Mouse (Mus musculus) adrenal gland, adult 2 months (tissue): Measurements from ENCODE around the gene Gls. TPM values are rescaled to one million over a fixed set of nuclear protein-coding genes. Genes with fewer than 3 reads are reported as not detected.

Source experiments
- DNase-seq: peaks from one replicate; pipeline ENCODE4 v3.0.0; 2021
- long read RNA-seq: library from polyadenylated mRNA; stranded (forward); transcript quantifications from one replicate; pipeline ENCODE4 v2.0.0, GENCODE M21; 2021
- polyA plus RNA-seq: library from polyadenylated mRNA; depleted of rRNA; stranded (reverse); fragments of >200 nt; gene quantifications from 2 replicates; pipeline ENCODE4 v1.2.3, GENCODE M21; 2012; rRNA removed
- total RNA-seq, 2 experiments: library from RNA; stranded (reverse); gene quantifications; 2 replicates each; pipeline ENCODE4 v1.2.3; 2021

The Gls gene
- total RNA-seq: 10 to 100 TPM; 69.1 to 94.1 TPM
- 14.2 TPM in 2 replicates for polyA plus RNA-seq
- long read RNA-seq, full-length matches to known transcripts: 26 of 38 reads
- long read RNA-seq, partial matches to known transcripts: 2 of 38 reads
- long read RNA-seq, other reads (novel, unspliced or antisense): 10 of 38 reads

DNA sequence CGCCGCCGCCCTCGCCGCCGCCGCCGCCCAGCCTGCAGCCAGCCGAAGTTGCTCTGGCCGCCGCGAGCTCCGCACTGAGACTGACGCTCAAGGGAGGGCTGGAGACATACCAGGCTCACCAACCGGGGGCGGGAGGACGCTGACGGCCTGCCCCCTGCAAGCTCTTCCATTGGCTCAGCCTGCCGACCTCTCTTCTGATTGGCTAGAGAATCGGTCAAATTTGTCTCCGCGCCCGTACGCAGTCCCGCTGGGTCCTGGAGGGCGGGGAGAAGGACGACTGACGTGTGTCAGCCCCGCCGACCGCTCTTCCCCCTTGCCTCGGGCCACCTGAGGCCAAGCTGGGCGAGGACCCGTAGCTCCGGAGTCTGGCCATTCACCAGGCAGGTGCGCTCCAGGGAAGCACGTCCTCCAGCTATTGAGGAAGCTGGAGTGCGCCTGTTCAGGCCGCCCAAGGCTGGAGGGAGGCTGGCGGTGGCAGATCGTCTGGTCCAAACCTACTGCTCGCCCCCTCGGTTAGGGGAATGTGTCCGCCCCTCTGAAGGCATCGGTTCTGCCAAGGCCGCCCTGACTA, at the start of gene Gls:
TSS of gene Gls (minus strand) at position 90 of the 571 bp plus-strand sequence.
- peak; percentile 99 for DNase-seq

DNA sequence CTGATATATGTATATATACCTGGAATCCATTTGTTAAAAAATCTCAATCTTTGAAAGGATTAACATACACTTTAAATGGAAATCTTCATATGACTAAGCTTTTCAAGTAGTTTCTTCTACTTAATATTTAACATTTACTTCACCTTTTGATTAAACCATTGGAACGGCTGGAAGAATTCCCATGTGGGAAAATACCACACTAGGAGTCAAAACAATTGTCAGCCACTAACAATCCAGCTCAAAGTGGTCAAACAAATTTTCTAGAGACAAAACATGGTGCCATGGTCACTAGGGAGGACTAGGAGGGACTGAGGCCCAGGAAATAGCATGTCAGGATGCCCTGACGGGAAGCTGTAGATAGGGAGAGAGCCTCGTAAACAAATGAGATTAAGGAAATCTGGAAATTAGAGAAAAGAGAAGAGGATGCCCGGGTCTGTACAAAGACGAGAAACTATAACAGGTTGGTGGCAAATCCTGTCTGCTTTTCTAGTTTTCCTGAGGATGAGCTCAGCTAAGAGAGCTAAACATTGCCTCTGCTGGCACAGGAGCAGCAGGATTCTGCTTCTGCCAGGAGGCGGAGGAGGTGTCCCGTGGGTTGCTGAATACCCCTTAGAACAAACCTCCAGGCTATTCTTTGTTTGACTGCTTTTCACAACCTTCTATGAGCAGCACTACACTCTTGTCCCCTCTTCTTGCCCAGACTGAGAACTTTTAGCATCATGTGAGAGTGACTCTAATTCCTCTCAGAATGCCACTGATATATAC, 47.0 kb upstream of the Gls start:
- no peak for DNase-seq

DNA sequence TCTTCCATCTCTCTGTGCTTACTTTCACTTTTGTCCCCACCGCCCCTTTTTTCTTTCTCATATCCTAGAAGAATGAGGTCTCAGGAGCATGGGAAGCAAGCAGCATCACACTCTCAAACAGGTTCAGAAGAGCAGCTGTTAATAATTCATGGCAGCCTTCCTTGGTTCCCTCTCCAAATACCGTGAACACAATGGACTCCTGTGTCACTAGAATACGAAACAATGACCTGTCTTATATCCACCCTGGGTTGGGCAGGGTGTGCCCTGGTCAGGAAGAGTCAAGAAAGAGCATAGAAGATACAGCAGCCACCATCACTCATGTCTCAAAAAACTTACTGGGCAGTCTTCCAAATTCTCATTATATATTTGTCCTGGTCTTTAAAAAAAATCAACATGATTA, 46.3 kb upstream of the Gls start:
- DNase-seq: no peak

GRCm38 (mm10) chr1:52278073-52278472, 45.0 kb upstream of the Gls start:
- no peak for DNase-seq

GRCm38 (mm10) chr1:52274210-52274609, 41.2 kb upstream of the Gls start:
- peak; percentile 38 for DNase-seq

DNA sequence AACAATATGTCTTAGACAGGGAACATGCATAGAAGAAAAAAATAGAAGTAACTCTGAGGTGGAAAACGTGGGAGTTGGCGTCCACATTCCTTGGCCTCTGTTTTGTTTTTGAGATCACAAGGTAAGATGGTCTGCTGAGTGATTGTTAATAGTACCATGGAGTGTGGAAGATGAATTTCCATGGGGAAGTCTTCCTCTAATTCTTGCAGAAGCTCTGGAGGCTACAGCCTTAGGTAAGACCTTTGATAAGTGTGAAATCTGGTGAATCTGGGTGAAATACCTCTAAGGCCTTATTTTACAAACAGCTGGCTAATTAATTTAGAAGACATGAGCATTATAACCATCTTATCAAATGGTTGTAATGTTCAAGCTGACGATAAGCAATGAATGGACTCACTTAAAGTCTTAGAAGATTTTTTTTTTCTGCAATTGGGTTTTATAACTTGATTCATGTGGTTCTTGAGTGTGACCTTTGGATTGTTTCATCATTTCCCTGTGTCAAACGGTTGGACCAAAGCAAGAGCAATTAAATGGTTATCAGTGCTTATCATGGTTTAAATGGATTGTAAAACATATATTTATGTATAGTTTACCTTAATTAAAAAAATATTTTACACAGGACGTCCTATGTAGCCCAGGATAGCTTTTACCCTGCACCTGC, 39.1 kb upstream of the Gls start:
- DNase-seq: no peak

- peak; percentile 71 for DNase-seq
These were observed 37.3 kb upstream of the Gls start for GRCm38 (mm10) chr1:52270354-52270753.

DNA sequence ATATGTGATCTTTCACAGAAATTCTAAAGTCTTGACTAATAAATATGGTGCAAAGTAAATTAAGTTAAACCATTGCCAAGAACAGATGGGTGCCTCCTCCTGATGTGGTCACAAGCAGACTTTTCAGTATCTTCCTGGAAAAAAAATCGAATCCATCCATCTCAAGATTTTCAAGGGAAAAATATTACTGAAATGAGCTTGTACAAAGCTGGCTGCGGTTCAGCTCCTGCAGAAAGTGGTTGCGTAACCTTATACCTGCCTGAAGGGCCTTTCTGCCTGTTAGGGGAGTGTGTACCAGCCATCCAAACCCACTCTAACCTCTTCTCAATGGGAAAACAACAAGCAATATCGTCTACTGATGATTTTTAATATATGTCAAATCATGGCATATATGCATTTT, 36.6 kb upstream of the Gls start:
- DNase-seq: no peak

GRCm38 (mm10) chr1:52268006-52268405, 35.0 kb upstream of the Gls start:
- DNase-seq: no peak

DNA sequence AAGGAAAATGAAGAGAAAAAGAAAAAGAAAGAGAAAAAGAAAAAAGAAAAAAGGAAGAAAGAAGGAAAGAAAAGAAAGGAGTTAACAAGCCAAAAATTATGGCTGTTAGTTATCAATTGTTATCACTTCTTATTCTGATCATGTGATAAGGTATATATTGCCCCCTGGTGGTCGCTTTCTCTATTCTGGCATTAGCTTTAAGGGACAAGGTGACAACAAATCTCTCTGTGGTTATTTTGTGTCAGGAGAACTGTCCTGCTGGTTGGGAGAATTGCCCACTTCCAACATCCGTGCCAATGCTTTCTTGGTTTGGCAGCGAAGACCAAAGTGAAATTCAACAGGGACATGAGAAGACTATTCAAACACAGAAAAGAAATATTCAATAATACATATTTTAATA, 34.6 kb upstream of the Gls start:
- DNase-seq: peak; percentile 51

DNA sequence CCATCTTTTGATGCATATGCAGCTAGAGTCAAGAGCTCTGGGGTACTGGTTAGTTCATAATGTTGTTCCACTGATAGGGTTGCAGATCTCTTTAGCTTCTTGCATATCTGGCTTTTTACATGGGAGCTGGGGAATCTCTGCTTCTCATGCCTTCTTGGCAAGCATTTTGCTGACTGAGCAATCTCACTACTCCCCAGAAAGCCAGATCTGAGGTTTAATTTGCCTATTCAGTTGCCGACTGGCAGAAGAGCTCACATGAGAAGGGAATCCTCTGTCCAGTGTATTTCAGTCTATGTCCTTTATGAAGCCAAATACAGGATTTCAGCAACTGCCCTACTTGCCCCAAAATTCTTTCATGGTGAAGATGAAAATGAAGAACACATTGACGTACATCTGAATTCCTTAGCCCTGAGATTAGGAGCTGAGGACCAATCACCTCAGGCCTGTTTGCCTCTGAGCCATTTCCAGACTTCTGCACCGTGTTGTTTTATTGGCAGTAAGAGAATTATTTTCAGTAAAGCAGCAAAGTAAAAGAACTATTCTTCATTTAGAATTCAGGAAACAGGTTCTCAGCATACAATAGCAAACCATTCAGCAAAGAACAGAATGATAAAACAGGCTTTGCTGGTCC, 33.0 kb upstream of the Gls start:
- DNase-seq: no peak

- DNase-seq: no peak
These were observed 31.3 kb upstream of the Gls start for GRCm38 (mm10) chr1:52264290-52264689.

DNA sequence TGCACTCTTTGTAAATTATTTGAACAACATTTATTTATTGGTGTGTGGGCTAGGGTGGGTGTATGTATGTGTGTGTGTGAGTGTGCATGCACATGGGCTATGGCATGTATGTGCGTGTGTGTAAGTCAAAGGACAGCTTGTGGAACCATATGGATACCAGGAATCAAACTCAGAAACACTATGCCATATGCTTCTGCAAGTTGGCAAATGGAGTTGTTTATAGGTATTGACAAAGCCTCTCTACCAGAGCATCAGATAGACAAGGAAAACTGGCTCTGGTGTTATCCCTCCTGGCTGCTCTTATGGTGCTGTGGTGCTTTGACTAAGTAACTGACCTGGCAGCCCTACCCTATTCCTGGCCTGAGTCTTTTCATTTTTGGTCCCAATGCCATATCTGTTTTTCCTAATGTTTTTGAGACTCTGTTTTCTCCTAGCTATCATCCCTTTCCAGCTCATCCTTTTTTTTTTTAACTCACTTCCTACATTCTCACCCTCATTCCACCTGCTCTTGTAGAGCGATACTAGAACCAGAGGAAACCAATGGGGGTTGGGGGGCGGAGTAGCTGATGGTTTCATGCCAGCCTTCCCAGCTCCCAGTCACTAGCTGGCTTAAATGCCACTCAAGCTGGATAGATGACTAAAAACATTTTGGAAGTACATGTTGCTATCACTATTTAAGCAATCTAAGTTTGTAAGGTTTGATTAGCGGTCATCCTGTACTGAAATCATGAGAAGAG, 27.5 kb upstream of the Gls start:
- no peak for DNase-seq

DNA sequence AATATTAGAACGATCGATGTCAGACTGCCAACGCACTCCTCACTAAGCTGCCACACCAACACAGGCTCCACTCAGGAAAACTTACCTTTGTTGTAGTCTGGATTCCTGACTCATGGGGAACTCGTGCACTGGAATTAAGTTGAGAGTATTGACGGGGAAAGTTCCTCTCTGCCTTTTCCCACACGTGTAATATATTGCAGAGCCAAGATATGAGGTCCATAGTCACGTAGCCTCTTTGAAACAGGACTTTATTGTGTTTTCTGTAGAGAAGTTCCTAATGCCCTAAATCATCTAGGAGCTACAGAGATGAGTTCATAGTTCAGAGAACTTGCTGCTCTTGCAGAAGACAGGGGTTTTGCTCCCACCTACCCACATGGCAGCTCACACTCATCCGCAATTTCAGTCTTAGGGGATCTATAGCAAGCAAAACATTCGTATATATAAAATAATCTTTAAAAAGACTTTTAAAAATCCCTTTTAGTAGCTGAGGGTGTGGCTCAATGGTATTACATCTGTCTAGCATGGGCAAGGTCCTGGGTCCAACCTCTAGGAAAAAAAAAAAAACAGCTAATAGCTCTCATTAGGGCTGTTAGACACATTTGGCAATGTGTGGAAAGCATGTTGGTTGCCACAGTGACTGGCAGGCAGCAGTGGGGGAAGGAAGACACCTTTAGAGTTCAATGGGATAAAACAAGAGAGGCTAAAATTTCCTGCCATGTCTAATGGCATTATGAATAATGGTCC, 25.1 kb upstream of the Gls start:
- no peak for DNase-seq

- DNase-seq: no peak
These were observed 23.9 kb upstream of the Gls start for GRCm38 (mm10) chr1:52256916-52257315.

GRCm38 (mm10) chr1:52256194-52256593, 23.2 kb upstream of the Gls start:
- no peak for DNase-seq

DNA sequence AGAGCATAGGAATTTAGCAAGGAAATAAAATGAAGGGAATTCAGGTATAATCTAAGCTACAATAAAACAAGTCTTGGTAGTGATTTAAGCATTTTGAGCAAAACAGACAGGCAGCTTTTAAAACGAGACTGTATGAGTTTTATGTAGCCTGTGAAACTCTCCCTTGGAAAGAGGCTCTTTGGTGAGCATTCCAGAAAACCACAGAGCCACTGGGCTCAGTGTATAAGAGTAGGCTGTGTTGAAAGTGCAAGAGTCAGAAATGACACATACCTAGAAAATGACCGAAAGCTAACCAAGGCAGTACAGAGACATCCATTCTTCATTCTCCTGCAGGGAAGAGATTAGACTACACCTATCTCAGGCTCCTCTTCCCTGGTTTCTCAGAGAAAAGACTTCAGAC, 21.4 kb upstream of the Gls start:
- no peak for DNase-seq

DNA sequence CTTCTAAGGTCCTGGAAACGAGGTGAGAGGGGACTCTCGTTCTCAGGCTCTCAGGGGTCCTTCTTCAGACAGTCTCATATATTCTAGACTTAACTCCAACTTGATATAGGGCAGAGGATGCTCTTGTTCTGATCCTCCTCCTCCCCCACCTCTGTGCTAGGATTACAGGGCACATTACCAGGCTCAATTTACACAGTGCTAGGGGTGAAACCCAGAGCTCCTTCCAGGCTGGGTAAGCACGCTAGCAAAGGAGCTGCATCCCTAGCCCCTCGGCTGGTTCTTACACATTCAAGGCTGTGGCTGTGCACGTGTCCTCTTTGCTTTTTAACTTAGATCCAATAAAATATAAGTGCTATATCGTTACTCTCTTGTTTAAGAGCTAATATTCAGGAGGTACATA, 20.4 kb upstream of the Gls start:
- no peak for DNase-seq

DNA sequence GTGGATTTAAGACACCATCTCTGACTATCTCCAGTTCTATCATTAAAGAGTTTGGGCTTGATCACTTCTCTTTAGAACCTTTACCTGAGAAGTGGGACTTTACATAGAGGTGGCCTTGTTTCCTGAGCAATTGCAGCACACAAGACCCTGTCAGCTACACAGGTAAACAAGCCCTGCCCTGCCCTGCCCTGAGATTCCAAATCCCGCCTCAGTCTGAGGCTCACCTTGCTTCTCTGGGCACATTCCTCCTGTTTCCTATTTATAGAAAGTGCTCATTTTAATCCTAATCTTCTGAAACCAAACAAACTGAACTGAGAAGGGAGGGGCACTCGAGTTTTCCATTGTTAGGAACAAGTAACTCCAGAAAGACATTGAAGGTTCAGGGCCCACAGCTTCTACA, 19.4 kb upstream of the Gls start:
- no peak for DNase-seq

- no peak for DNase-seq
These were observed 18.2 kb upstream of the Gls start for GRCm38 (mm10) chr1:52251038-52251735.
